Mouse (Mus musculus) lung, embryonic 15.5 days (tissue): ENCODE data around the gene Cachd1. TPM values are rescaled to one million over a fixed set of nuclear protein-coding genes. Genes with fewer than 3 reads are reported as not detected.

Experiments
- ATAC-seq: fragments of 200-750 bp; cut with Nextera tagmentation; 2 replicates; pipeline ENCODE4 v1.8.0; 2017; ENCODE audit warnings: moderate number of reproducible peaks, borderline replicate concordance; ENCODE audit not compliant: low FRiP score, low TSS enrichment; ENCODE audit errors: extremely low read depth
- H3K27ac ChIP-seq: fragments of 300-500 bp; sonication (generic); 2 replicates; pipeline ENCODE4 v1.5.1; 2015; ENCODE audit warnings: moderate library complexity, mild to moderate bottlenecking, inconsistent platforms
- H3K27me3 ChIP-seq: fragments of 300-500 bp; sonication (generic); 2 replicates; pipeline ENCODE4 v1.6.1; 2015; ENCODE audit warnings: inconsistent platforms
- H3K36me3 ChIP-seq: fragments of 300-500 bp; sonication (generic); 2 replicates; pipeline ENCODE4 v1.6.1; 2015; ENCODE audit warnings: inconsistent platforms
- H3K4me1 ChIP-seq: fragments of 300-500 bp; sonication (generic); 2 replicates; pipeline ENCODE4 v1.6.1; 2015; ENCODE audit warnings: inconsistent platforms
- H3K4me2 ChIP-seq: fragments of 300-500 bp; sonication (generic); 2 replicates; pipeline ENCODE4 v1.6.1; 2015; ENCODE audit warnings: inconsistent platforms, mild to moderate bottlenecking, moderate library complexity
- H3K4me3 ChIP-seq: fragments of 300-500 bp; sonication (generic); 2 replicates; pipeline ENCODE4 v1.5.1; 2015; ENCODE audit warnings: mild to moderate bottlenecking, inconsistent platforms
- H3K9ac ChIP-seq: fragments of 300-500 bp; sonication (generic); 2 replicates; pipeline ENCODE4 v1.6.1; 2015; ENCODE audit warnings: inconsistent platforms
- H3K9me3 ChIP-seq: fragments of 300-500 bp; sonication (generic); 2 replicates; pipeline ENCODE4 v1.6.1; 2016; ENCODE audit warnings: inconsistent platforms
- WGBS: fragments of 180-500 bp; shearing (Covaris S2); methylation state at CpG from one replicate; pipeline ENCODE4 v1.1.7; 2015; 5-methylcytosine and 5-hydroxymethylcytosine counted together
- polyA plus RNA-seq: library from polyadenylated mRNA; unstranded; fragments of >200 nt; fragmentation: Nextera tagmentation; extraction: Ambion mirVana; gene quantifications from 2 replicates; pipeline ENCODE4 v1.2.1, GENCODE M21; 2015

The Cachd1 gene
- polyA plus RNA-seq, 1 experiment from 2014 or later, result 19.1 TPM

DNA sequence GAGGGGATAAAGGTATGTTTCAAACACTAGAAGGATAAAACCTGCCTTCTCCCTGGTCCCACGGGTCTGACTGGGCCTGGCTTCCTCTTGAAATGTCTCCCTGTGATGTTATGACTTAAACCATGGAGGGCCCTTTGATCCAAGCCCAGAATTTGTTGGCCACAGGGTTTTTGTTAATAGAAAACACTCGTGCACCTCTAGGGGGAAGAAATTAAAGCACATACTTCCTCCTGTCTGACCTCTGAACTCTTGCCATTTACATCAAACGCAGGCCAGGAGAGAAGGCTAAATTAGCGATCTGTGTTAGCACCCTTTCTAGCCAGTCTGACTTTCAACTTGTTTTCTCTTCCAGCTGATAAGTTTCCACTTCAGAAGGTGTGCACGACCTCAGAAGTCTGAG lies 19.0 kb downstream of the Cachd1 start:
- Histone ChIP-seq H3K4me3 (no peak overlapping the region), H3K4me1 (peaks cover 78% of the 10 kb centered on the region), H3K4me2 (no peak overlapping the region), H3K9me3 (no peaks in the 10 kb centered on the region), H3K36me3 (no peaks in the 10 kb centered on the region), H3K27me3 (no peaks in the 10 kb centered on the region), H3K27ac (0 out of 2 replicates have a peak overlapping the region, but pooled peaks have one; percentile 1), H3K9ac (no peak overlapping the region)
- WGBS, result 17% methylated on average over 5 of the region's 5 CpGs
- no peak for ATAC-seq

DNA sequence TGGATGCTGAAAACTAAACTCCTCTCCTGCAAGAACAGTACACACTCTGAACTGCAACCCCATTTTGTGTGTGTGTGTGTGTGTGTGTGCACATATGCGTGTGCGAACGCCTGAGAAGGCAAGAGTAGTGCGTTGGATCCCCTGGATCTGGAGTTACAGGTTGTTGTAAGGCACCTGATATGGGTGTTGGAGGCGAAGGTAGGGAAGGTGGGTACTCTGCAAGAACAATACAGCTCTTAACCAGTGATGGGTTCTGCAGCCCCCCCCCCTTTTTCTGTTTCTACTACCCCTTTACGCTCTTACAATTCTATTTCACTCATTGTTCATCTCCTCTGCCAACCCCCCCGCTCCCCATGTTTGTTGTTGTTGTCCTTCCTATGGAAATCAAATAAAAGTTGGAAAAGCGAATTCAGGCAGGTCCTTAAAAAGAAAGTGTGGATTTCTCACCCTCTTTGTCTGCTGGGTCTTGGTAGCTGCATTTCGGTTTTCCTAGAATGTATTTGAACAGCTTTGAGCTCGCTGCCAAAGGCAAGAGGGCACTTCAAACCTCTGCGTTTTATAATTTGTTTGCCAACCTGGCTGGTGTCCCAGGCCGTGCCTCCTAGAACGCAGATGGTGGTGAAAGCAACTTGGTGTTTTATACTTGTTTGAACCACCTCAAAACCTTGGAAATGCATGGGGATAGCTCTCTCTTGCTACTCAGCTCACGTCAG lies 24.4 kb downstream of the Cachd1 start:
- H3K27ac ChIP-seq, result peak overlapping the region; percentile 83
- no peaks in the 10 kb centered on the region for H3K36me3 ChIP-seq
- no peaks in the 10 kb centered on the region for H3K27me3 ChIP-seq
- WGBS, result 54% methylated on average over 14 of the region's 14 CpGs
- H3K9ac ChIP-seq, result no peak overlapping the region
- H3K4me3 ChIP-seq, result peak overlapping the region; percentile 10; the same call in 1 of the 2 replicates
- peak; percentile 86 for ATAC-seq
- peaks cover 41% of the 10 kb centered on the region for H3K4me1 ChIP-seq
- peak overlapping the region; percentile 41 for H3K4me2 ChIP-seq
- no peaks in the 10 kb centered on the region for H3K9me3 ChIP-seq

DNA sequence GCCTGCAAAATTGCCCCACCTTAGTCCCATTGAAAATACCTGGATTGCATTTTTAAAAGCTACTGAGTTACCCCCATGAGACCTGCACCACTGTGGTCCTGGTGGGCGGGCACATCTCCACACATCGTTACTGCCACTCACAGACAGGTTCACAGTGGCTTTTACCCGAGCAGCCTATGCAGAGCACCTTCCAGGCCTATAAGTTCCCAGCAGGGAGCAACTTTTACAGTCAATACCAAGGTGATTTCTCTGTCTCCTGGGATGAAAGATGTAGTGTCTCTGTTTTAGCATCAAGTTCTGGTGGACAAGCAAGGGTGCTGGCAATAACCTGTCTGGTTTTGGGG lies 24.9 kb downstream of the Cachd1 start:
- no peaks in the 10 kb centered on the region for H3K36me3 ChIP-seq
- no peak overlapping the region for H3K4me3 ChIP-seq
- H3K9ac ChIP-seq, result no peak overlapping the region
- peak overlapping the region; percentile 22; the same call in 1 of the 2 replicates for H3K4me2 ChIP-seq
- H3K27me3 ChIP-seq, result no peaks in the 10 kb centered on the region
- peaks cover 38% of the 10 kb centered on the region for H3K4me1 ChIP-seq
- WGBS, result 65% methylated on average over 3 of the region's 3 CpGs
- H3K27ac ChIP-seq, result peak overlapping the region; percentile 83
- H3K9me3 ChIP-seq, result no peaks in the 10 kb centered on the region
- no peak; the same call in none of the 2 replicates for ATAC-seq

DNA sequence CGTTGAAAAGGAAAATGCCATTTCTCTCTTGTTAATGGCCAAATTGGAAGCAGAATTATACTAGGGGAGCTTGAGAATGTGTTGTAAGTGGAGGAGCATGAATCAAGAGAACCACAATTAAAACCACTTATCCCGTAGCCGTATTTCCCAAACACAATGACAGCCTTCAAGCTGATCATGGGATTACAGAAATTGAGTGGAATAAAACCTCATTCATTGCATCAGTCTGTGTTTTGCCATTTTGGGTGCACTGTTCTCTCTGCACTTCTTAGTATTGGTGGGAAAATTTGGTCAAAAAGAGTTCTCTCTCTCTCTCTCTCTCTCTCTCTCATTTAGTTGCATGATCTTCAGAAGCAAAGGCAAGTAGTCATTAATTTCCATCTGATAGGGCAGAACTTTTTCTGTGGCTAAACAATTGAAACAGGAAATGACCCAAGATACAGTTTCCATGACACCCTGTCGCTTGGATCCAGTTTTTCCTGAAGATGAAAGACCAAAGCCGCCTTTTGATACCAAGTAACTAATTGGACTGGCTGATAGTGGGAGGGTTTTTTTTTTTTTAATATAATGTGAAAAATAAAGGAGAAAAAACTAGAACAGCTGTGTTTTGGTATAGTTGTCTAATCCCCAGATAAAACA lies 34.7 kb downstream of the Cachd1 start:
- H3K9ac ChIP-seq, result no peak overlapping the region
- H3K4me3 ChIP-seq, result no peak overlapping the region
- H3K4me2 ChIP-seq, result peak overlapping the region; percentile 29; the same call in 1 of the 2 replicates
- H3K27ac ChIP-seq, result no peak overlapping the region
- ATAC-seq, result no peak; the same call in 1 of the 2 replicates
- no peaks in the 10 kb centered on the region for H3K36me3 ChIP-seq
- peaks cover 24% of the 10 kb centered on the region for H3K4me1 ChIP-seq
- no peaks in the 10 kb centered on the region for H3K27me3 ChIP-seq
- 17% methylated on average over 5 of the region's 5 CpGs for WGBS
- no peaks in the 10 kb centered on the region for H3K9me3 ChIP-seq

DNA sequence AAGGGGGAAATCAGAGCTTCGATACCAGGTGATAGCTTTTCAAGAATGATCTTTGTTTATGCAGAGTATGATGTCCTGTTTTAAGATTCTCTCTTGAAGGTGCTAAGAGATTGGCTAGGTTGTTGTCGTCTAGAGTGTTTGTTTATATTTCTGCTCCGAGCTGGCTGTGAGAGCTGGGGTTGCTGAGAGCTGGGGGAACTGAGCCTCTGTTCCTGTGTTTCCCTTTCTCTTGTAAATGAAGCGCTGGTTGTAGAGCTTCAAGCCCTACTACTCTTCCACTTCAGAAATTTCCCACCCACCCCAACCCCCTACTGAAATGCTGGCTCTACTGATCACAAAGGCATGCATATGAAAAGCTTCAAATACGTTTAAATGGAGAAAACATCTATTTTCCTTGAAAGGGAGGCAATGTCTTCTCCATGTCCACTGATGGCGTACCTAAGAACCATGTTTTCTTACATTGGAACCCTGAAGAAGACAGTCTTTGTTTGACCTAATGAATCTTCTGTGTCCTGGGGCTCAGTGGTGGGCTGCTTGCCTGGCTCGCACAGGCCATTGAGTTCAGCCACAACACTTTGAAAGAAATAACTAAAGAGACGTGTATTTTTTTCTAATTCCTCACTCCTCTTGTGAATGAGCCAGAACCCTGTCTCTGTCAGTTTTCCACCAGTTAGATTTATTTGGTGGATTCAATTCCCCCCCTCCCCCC lies 35.5 kb downstream of the Cachd1 start:
- no peak overlapping the region for H3K9ac ChIP-seq
- no peaks in the 10 kb centered on the region for H3K27me3 ChIP-seq
- peaks cover 24% of the 10 kb centered on the region for H3K4me1 ChIP-seq
- no peaks in the 10 kb centered on the region for H3K9me3 ChIP-seq
- peak overlapping the region; percentile 29 for H3K4me2 ChIP-seq
- 35% methylated on average over 8 of the region's 8 CpGs for WGBS
- ATAC-seq, result peak; percentile 35; the same call in 1 of the 2 replicates
- H3K36me3 ChIP-seq, result no peaks in the 10 kb centered on the region
- no peak overlapping the region for H3K27ac ChIP-seq
- no peak overlapping the region for H3K4me3 ChIP-seq

DNA sequence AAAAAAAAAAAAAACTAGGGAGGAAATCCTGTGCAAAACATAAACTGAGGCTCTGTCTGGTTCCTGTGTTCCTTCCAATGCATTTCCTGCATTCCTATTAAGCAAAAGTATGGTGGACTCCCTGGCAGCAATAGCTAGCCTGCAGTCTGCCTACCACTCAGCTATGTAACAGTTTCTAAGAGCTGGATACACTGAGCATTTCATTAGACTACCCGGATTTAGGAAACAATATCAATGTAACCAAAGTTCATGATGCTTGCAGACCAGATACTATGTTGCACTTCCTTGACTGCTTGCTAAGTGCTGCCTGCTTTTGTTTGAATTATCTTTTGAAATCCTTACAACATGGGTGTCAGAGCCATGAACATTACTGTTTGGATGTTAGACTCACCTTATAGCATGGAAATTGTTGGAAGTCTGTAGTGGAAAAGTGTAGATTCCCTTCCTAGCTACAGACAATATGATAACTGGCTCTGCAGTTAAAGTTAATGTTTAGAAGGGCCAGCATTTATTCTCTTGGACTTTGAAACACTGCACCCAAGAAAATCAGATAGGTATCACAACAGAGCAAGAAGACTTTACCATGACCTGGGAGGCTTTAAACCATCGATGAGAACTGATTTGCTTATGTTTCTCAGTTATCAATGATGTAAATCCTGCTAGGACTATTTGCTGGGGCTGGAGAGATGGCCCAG lies 37.4 kb downstream of the Cachd1 start:
- no peaks in the 10 kb centered on the region for H3K36me3 ChIP-seq
- H3K4me3 ChIP-seq, result no peak overlapping the region
- H3K4me2 ChIP-seq, result no peak overlapping the region
- no peak overlapping the region for H3K9ac ChIP-seq
- H3K27ac ChIP-seq, result no peak overlapping the region
- 68% methylated on average over 2 of the region's 2 CpGs for WGBS
- H3K9me3 ChIP-seq, result no peaks in the 10 kb centered on the region
- peaks cover 22% of the 10 kb centered on the region for H3K4me1 ChIP-seq
- H3K27me3 ChIP-seq, result no peaks in the 10 kb centered on the region
- ATAC-seq, result no peak

DNA sequence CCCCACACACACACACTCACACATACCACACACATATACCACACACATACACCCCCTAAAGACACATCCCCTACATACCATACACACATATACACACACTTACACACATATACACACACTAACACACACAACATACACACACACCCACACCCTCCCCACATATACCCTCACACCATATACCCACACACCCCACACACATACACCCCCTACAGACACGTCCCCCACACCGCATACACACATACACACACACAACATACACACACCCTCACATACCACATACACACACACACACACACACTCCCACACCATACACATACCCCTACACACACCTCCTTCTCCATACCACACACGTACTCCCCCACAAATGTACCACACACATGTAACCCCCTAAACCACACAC lies 42.8 kb downstream of the Cachd1 start:
- no peak overlapping the region for H3K4me2 ChIP-seq
- no peak overlapping the region for H3K27ac ChIP-seq
- no peak overlapping the region for H3K4me3 ChIP-seq
- no peaks in the 10 kb centered on the region for H3K27me3 ChIP-seq
- 94% methylated on average over 3 of the region's 3 CpGs for WGBS
- H3K36me3 ChIP-seq, result no peaks in the 10 kb centered on the region
- no peak for ATAC-seq
- no peak overlapping the region for H3K9ac ChIP-seq
- no peaks in the 10 kb centered on the region for H3K9me3 ChIP-seq
- H3K4me1 ChIP-seq, result peaks cover 20% of the 10 kb centered on the region; the same call in 1 of the 2 replicates

DNA sequence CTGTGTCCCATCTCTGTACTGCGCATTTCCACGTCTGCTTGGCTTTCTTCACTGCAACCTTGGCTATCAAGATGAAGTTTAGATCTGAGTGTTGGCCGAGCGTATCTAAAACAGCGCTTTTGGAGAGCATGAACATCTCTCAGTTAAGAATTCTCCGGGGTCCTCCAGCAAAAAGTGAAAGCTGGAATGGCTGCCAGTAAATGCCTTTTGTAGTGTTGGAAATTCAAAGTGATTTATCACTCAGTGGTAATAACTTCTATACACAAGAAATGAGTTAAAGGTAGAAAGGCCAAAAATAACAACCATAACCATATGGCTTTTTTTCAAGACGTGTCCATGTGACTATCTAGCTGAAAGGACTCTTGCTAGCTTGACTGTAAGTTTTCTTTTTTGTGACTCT lies 46.1 kb downstream of the Cachd1 start:
- no peaks in the 10 kb centered on the region for H3K9me3 ChIP-seq
- ATAC-seq, result no peak
- no peak overlapping the region for H3K4me2 ChIP-seq
- no peak overlapping the region for H3K4me3 ChIP-seq
- no peaks in the 10 kb centered on the region for H3K36me3 ChIP-seq
- no peaks in the 10 kb centered on the region for H3K27me3 ChIP-seq
- H3K27ac ChIP-seq, result no peak overlapping the region
- 63% methylated on average over 7 of the region's 7 CpGs for WGBS
- peaks cover 15% of the 10 kb centered on the region for H3K4me1 ChIP-seq
- no peak overlapping the region for H3K9ac ChIP-seq

DNA sequence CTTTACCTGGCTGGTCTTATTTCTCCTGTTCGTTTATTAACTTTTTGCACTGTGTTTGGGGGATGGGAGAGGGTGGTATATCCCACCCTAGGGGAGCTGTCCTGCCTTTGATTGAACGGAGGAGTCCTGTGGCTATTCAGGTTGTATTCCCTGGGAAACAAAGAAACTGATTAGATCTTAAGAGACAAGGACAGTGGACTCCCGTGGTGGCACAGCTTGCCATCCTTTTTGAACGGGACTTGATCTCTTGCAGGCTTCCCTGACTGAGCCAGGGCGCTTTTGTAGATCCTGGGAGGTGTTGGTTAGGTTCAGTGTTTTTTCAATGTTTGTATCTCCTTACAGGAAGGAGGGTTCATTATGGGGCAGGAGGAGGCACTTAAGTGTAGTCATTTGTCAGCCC lies 50.9 kb downstream of the Cachd1 start:
- no peaks in the 10 kb centered on the region for H3K36me3 ChIP-seq
- ATAC-seq, result no peak
- H3K9me3 ChIP-seq, result no peaks in the 10 kb centered on the region
- H3K27ac ChIP-seq, result no peak overlapping the region
- H3K4me1 ChIP-seq, result peaks cover 27% of the 10 kb centered on the region
- no peak overlapping the region for H3K9ac ChIP-seq
- 25% methylated on average over 5 of the region's 5 CpGs for WGBS
- no peaks in the 10 kb centered on the region for H3K27me3 ChIP-seq
- no peak overlapping the region for H3K4me2 ChIP-seq
- H3K4me3 ChIP-seq, result no peak overlapping the region

DNA sequence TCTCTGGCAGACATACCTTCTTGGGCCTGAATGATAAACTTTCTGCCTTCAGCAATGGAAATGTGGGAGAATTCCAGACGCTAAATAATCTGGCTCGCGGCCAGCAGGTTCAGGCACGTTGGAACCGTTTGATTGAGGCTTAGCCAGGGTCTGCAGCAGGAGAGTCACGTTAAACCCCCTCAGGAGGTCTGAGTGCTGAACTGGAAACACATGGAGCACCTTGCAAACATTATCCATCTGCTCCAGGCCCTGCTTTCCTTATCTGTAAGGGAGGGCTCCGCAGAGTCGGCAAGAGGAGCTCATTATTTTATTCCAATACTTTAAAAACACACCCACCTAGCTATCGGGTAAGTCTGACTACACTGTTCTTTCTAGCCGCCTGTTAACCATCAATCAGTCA lies 52.3 kb downstream of the Cachd1 start:
- Histone ChIP-seq H3K4me1 (peaks cover 18% of the 10 kb centered on the region), H3K27ac (no peak overlapping the region), H3K27me3 (no peaks in the 10 kb centered on the region), H3K9me3 (no peaks in the 10 kb centered on the region), H3K36me3 (no peaks in the 10 kb centered on the region), H3K9ac (no peak overlapping the region), H3K4me2 (no peak overlapping the region), H3K4me3 (no peak overlapping the region)
- ATAC-seq, result peak; percentile 59; the same call in 1 of the 2 replicates
- WGBS, result 9% methylated on average over 10 of the region's 10 CpGs

DNA sequence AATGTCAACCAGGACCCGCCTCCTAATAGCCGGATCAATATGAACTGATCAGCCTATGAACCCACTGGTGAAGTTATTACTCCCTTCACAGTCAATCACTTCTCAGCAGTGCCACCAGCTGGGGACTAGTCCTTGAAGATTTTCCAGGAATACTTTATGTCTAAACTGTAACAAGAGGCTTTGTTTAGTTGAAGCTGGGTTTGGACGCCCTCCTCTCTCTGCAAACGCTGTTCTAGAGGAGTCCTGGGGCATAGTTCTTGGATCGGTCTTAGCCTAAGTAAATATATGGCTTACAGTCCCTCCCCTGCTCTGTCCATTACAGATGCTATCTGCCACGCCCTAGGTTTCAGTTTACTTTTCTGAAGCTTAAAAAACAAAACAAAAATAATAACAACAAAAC lies 60.7 kb downstream of the Cachd1 start:
- H3K4me2 ChIP-seq, result no peak overlapping the region
- no peaks in the 10 kb centered on the region for H3K27me3 ChIP-seq
- peaks cover 18% of the 10 kb centered on the region for H3K4me1 ChIP-seq
- no peak overlapping the region for H3K4me3 ChIP-seq
- peak; percentile 46; the same call in 1 of the 2 replicates for ATAC-seq
- H3K36me3 ChIP-seq, result no peaks in the 10 kb centered on the region
- no peak overlapping the region for H3K27ac ChIP-seq
- WGBS, result 38% methylated on average over 6 of the region's 6 CpGs
- H3K9me3 ChIP-seq, result no peaks in the 10 kb centered on the region
- no peak overlapping the region for H3K9ac ChIP-seq
